Mouse (Mus musculus): ENCODE data around the gene Sh3glb1. TPM values are rescaled to one million over a fixed set of nuclear protein-coding genes. Genes with fewer than 3 reads are reported as not detected.
A peak's percentile ranks its signal among the peaks of the same experiment; 100 is the strongest.
"Not testable (repeated sequence)": the region's sequence is repeated elsewhere in the genome, so short reads cannot be mapped to it uniquely, and the experiment has no call there.

Gene Sh3glb1
- 31.6 and 34.4 TPM in 2 replicates for polyA plus RNA-seq (2012; rRNA removed)

- WGBS = 1% methylated on average over 92 of the region's 98 CpGs
- TF ChIP-seq POLR2A (IDR thresholded peaks at IDR 0.05; ENCODE audit: control insufficient read depth, extremely low read depth, insufficient read depth, low read length, poor library complexity) = peak; percentile 64
- peak; percentile 97 for TF ChIP-seq CTCF (IDR thresholded peaks at IDR 0.05; ENCODE audit: borderline replicate concordance, control insufficient read depth, extremely low read depth, insufficient read depth, low read length, poor library complexity)
Observed at GRCm38 (mm10) chr3:144719901-144720747, at the start of gene Sh3glb1. Gene Sh3glb1, minus strand, starts transcription at chr3:144720335.

GRCm38 (mm10) chr3:144765161-144765560, 45.0 kb upstream of the Sh3glb1 start:
- DNase-seq = no peak
- H3K27ac ChIP-seq (ENCODE audit: control insufficient read depth, insufficient read depth, low read length) = no peak overlapping the region
- no peaks in the 10 kb centered on the region for H3K36me3 ChIP-seq (ENCODE audit: control insufficient read depth, insufficient read depth, low read length)
- 90% methylated on average over 4 of the region's 4 CpGs for WGBS
- TF ChIP-seq CTCF (IDR thresholded peaks at IDR 0.05; ENCODE audit: borderline replicate concordance, control insufficient read depth, extremely low read depth, insufficient read depth, low read length, poor library complexity) (no peak), POLR2A (IDR thresholded peaks at IDR 0.05; ENCODE audit: control insufficient read depth, extremely low read depth, insufficient read depth, low read length, poor library complexity) (no peak)
- no peaks in the 10 kb centered on the region for H3K4me1 ChIP-seq (replicated peaks; ENCODE audit: control insufficient read depth, insufficient read depth, low read length)
- no peaks in the 10 kb centered on the region for H3K27me3 ChIP-seq (ENCODE audit: control insufficient read depth, insufficient read depth, low read length)
- H3K4me3 ChIP-seq (ENCODE audit: control insufficient read depth, insufficient read depth, low read length) = no peak overlapping the region

More at GRCm38 (mm10) chr3:144719901-144720747, at the start of gene Sh3glb1:
- H3K4me3 ChIP-seq (ENCODE audit: control insufficient read depth, insufficient read depth, low read length) = peak within 1 kb of the TSS; percentile 94
- H3K27me3 ChIP-seq (ENCODE audit: control insufficient read depth, insufficient read depth, low read length) = no peaks in the 10 kb centered on the region
- H3K36me3 ChIP-seq (ENCODE audit: control insufficient read depth, insufficient read depth, low read length) = no peaks in the 10 kb centered on the region
- peak; percentile 97 for DNase-seq
- peak within 1 kb of the TSS; percentile 90 for H3K27ac ChIP-seq (ENCODE audit: control insufficient read depth, insufficient read depth, low read length)
- H3K4me1 ChIP-seq (replicated peaks; ENCODE audit: control insufficient read depth, insufficient read depth, low read length) = peaks cover 11% of the 10 kb centered on the region

- no peaks in the 10 kb centered on the region for H3K27me3 ChIP-seq (ENCODE audit: control insufficient read depth, insufficient read depth, low read length)
- WGBS = 51% methylated on average over 6 of the region's 6 CpGs
- no peak overlapping the region for H3K27ac ChIP-seq (ENCODE audit: control insufficient read depth, insufficient read depth, low read length)
- no peak for TF ChIP-seq CTCF (IDR thresholded peaks at IDR 0.05; ENCODE audit: borderline replicate concordance, control insufficient read depth, extremely low read depth, insufficient read depth, low read length, poor library complexity)
- no peak for TF ChIP-seq POLR2A (IDR thresholded peaks at IDR 0.05; ENCODE audit: control insufficient read depth, extremely low read depth, insufficient read depth, low read length, poor library complexity)
- no peaks in the 10 kb centered on the region for H3K36me3 ChIP-seq (ENCODE audit: control insufficient read depth, insufficient read depth, low read length)
- H3K4me3 ChIP-seq (ENCODE audit: control insufficient read depth, insufficient read depth, low read length) = no peak overlapping the region
- no peak for DNase-seq
- H3K4me1 ChIP-seq (replicated peaks; ENCODE audit: control insufficient read depth, insufficient read depth, low read length) = no peaks in the 10 kb centered on the region
Observed at GRCm38 (mm10) chr3:144761454-144761853, 41.3 kb upstream of the Sh3glb1 start.

GRCm38 (mm10) chr3:144760592-144761309, 40.6 kb upstream of the Sh3glb1 start, which contains the start of gene Clca3a1:
Gene Clca3a1, minus strand, starts transcription at chr3:144760977.
- no peaks in the 10 kb centered on the region for H3K4me1 ChIP-seq (replicated peaks; ENCODE audit: control insufficient read depth, insufficient read depth, low read length)
- TF ChIP-seq CTCF (IDR thresholded peaks at IDR 0.05; ENCODE audit: borderline replicate concordance, control insufficient read depth, extremely low read depth, insufficient read depth, low read length, poor library complexity) (no peak), POLR2A (IDR thresholded peaks at IDR 0.05; ENCODE audit: control insufficient read depth, extremely low read depth, insufficient read depth, low read length, poor library complexity) (no peak)
- WGBS = 86% methylated on average over 11 of the region's 11 CpGs
- no peak within 1 kb of the TSS for H3K4me3 ChIP-seq (ENCODE audit: control insufficient read depth, insufficient read depth, low read length)
- no peaks in the 10 kb centered on the region for H3K27me3 ChIP-seq (ENCODE audit: control insufficient read depth, insufficient read depth, low read length)
- no peak within 1 kb of the TSS for H3K27ac ChIP-seq (ENCODE audit: control insufficient read depth, insufficient read depth, low read length)
- H3K36me3 ChIP-seq (ENCODE audit: control insufficient read depth, insufficient read depth, low read length) = no peaks in the 10 kb centered on the region
- DNase-seq = no peak

- WGBS = 94% methylated on average over 3 of the region's 3 CpGs
- H3K4me1 ChIP-seq (replicated peaks; ENCODE audit: control insufficient read depth, insufficient read depth, low read length) = no peaks in the 10 kb centered on the region
- no peak for DNase-seq
- H3K27me3 ChIP-seq (ENCODE audit: control insufficient read depth, insufficient read depth, low read length) = no peaks in the 10 kb centered on the region
- H3K4me3 ChIP-seq (ENCODE audit: control insufficient read depth, insufficient read depth, low read length) = no peak overlapping the region
- H3K36me3 ChIP-seq (ENCODE audit: control insufficient read depth, insufficient read depth, low read length) = no peaks in the 10 kb centered on the region
- no peak overlapping the region for H3K27ac ChIP-seq (ENCODE audit: control insufficient read depth, insufficient read depth, low read length)
- TF ChIP-seq CTCF (IDR thresholded peaks at IDR 0.05; ENCODE audit: borderline replicate concordance, control insufficient read depth, extremely low read depth, insufficient read depth, low read length, poor library complexity) (no peak), POLR2A (IDR thresholded peaks at IDR 0.05; ENCODE audit: control insufficient read depth, extremely low read depth, insufficient read depth, low read length, poor library complexity) (no peak)
Observed at GRCm38 (mm10) chr3:144759719-144760118, 39.6 kb upstream of the Sh3glb1 start.

- H3K4me3 ChIP-seq (ENCODE audit: control insufficient read depth, insufficient read depth, low read length) = not testable (repeated sequence)
Observed at GRCm38 (mm10) chr3:144756103-144756502, 36.0 kb upstream of the Sh3glb1 start.

More at GRCm38 (mm10) chr3:144756103-144756502, 36.0 kb upstream of the Sh3glb1 start:
- not testable (repeated sequence) for H3K27me3 ChIP-seq (ENCODE audit: control insufficient read depth, insufficient read depth, low read length); DNase-seq; H3K4me1 ChIP-seq (replicated peaks; ENCODE audit: control insufficient read depth, insufficient read depth, low read length); H3K27ac ChIP-seq (ENCODE audit: control insufficient read depth, insufficient read depth, low read length); H3K36me3 ChIP-seq (ENCODE audit: control insufficient read depth, insufficient read depth, low read length)
- 92% methylated on average over 8 of the region's 8 CpGs for WGBS
